Mouse (Mus musculus): ENCODE measurements around the gene Bbs9.

GRCm38 (mm10) chr9:22556076-22556475 lies 80.6 kb downstream of the Bbs9 start:
- no peak for TF ChIP-seq ZNF384 (IDR thresholded peaks at IDR 0.05; ENCODE audit: low read depth, low read length)
- no peak for TF ChIP-seq ZC3H11A (IDR thresholded peaks at IDR 0.05; ENCODE audit: borderline replicate concordance, low read depth, low read length)

Measured in ES-E14 (cell line).